In genomic region chr8:110698098-110698497, GRCm38 (mm10) we compare ENCODE assay signal across 17 mouse cellular contexts.
"Had no signal": no experiment of that assay in that cellular context is flagged by ENCODE, and none has a peak within 500 bp of the region (broad histone marks: within the 10 kb centered on the region; RNA-seq: fewer than 3 reads in every experiment).

No protein-coding gene starts in this region.

- DNase-seq: kidney, adult 9 months; kidney, postnatal 14 days; kidney, postnatal 4 days; layer of hippocampus, postnatal 36 days; liver, embryonic 13.5 days; lung, adult 2 months; lung, postnatal 14 days; lung, postnatal 4 days; thymus, adult 2 months; thymus, postnatal 14 days; thymus, postnatal 4 days had no signal

- H3K27ac ChIP-seq: left cerebral cortex, adult 2 months; liver, embryonic 13.5 days; midbrain, embryonic 12.5 days; midbrain, embryonic 15.5 days; stomach, postnatal 0 days had no signal

- H3K4me3 ChIP-seq: left cerebral cortex, adult 2 months; liver, embryonic 13.5 days; midbrain, embryonic 12.5 days; midbrain, embryonic 15.5 days; myocyte; neural tube, embryonic 13.5 days had no signal
